Mouse (Mus musculus): ENCODE measurements at regions not wholly inside any gene's neighbourhood (a gene's known extent, or its start where the extent isn't known, plus 50 kb on each side); places are given as distances from the start of the nearest gene placed in this dataset.
"Not testable (repeated sequence)": the region's sequence is repeated elsewhere in the genome, so short reads cannot be mapped to it uniquely, and the experiment has no call there.

DNA sequence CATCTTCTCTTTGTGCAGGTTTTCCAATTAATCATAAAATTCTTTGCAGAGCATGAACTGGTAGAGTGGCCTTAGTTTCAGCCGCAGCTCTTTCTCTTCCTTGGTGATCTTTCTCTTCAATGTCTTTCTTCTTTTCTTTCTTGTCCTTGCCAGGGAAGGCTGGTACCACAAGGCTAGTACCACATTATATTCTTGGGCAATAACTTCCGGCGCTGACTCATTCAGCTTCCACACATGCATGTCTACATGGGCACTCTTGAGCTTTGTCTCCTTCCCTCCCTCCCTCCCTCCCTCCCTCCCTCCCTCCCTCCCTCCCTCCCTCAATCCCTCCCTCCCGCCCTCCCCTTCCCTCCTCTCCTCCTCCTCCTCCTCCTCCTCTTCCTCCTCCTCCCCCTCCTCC, 98.1 kb upstream of the Pwp1 start:
- H3K4me3 ChIP-seq (ENCODE audit: low read depth, low read length); H3K4me2 ChIP-seq (replicated peaks; ENCODE audit: low read depth, low read length); H3K9me3 ChIP-seq (ENCODE audit: control insufficient read depth, low read depth, low read length); H3K27me3 ChIP-seq (ENCODE audit: control insufficient read depth, insufficient read depth, low read length); H3K4me1 ChIP-seq (ENCODE audit: control insufficient read depth, insufficient read depth, low read length); H3K36me3 ChIP-seq (ENCODE audit: control insufficient read depth, insufficient read depth, low read length); H3K27ac ChIP-seq (ENCODE audit: low read length); H3K9ac ChIP-seq (replicated peaks; ENCODE audit: low read depth, low read length); ATAC-seq (ENCODE audit: insufficient number of reproducible peaks, insufficient read depth, low FRiP score, low read depth): not testable (repeated sequence)
- WGBS, result 97% methylated on average over 3 of the region's 4 CpGs

DNA sequence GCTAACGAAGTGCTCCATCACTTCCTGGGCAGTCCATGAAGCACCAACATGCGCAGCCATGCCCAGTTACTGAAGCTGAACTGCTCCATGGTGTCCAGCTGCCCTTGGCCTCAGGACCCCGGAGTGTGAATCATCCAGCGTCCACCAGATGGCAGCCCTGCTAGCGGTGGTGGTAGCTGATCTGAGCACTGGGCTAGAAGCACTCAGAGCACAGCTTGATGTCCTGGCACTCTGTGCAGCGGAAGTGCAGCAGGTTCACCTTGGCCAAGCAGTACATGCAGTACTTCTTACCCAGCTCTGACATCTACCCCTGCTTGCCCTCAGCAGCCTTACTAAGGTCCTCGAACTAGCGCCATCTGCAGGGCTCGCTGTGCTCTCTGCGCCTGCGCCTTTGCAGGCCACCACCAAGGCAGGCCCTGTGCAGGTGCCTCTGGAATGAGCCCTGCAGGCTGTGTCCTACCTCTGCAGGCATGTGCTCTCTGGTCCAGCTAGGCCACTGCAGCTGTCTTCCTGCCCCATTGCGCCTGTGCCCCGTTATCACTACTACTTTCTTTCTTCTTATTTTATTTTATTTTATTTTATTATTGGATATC, 97.4 kb upstream of the Pwp1 start:
- ATAC-seq (ENCODE audit: insufficient number of reproducible peaks, insufficient read depth, low FRiP score, low read depth); H3K4me1 ChIP-seq (ENCODE audit: control insufficient read depth, insufficient read depth, low read length); H3K27ac ChIP-seq (ENCODE audit: low read length); H3K9ac ChIP-seq (replicated peaks; ENCODE audit: low read depth, low read length); H3K9me3 ChIP-seq (ENCODE audit: control insufficient read depth, low read depth, low read length); H3K27me3 ChIP-seq (ENCODE audit: control insufficient read depth, insufficient read depth, low read length); H3K4me2 ChIP-seq (replicated peaks; ENCODE audit: low read depth, low read length); H3K36me3 ChIP-seq (ENCODE audit: control insufficient read depth, insufficient read depth, low read length); H3K4me3 ChIP-seq (ENCODE audit: low read depth, low read length): not testable (repeated sequence)
- 33% methylated on average over 10 of the region's 13 CpGs for WGBS

DNA sequence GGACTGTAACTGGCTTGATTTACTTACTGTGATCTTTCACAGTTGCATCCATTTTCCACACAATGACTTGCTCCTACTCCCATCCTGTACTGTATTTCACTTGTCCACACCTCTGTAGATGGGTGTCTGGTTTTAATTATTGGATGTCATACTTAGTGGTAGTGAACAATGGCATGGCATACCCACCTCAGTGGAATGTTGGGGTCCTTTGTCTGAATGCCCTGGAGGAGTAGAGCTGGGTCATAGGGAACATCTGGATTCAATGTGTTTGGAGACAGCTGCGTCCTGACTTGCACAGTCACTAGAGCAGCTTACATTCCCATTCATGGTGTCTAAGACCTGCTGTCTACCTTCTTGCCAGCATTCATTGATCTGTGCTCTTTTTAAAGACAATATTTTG, 91.5 kb upstream of the Pwp1 start:
- 72% methylated on average over 1 of the region's 1 CpGs for WGBS
- no peaks in the 10 kb centered on the region for H3K27me3 ChIP-seq (ENCODE audit: control insufficient read depth, insufficient read depth, low read length)
- H3K9ac ChIP-seq (replicated peaks; ENCODE audit: low read depth, low read length), result no peak overlapping the region
- no peak overlapping the region for H3K4me2 ChIP-seq (replicated peaks; ENCODE audit: low read depth, low read length)
- no peaks in the 10 kb centered on the region for H3K9me3 ChIP-seq (ENCODE audit: control insufficient read depth, low read depth, low read length)
- H3K36me3 ChIP-seq (ENCODE audit: control insufficient read depth, insufficient read depth, low read length), result no peaks in the 10 kb centered on the region
- H3K4me1 ChIP-seq (ENCODE audit: control insufficient read depth, insufficient read depth, low read length), result no peaks in the 10 kb centered on the region
- H3K4me3 ChIP-seq (ENCODE audit: low read depth, low read length), result no peak overlapping the region
- no peak overlapping the region for H3K27ac ChIP-seq (ENCODE audit: low read length)
- ATAC-seq (ENCODE audit: insufficient number of reproducible peaks, insufficient read depth, low FRiP score, low read depth), result no peak

- Histone ChIP-seq H3K4me1 (ENCODE audit: control insufficient read depth, insufficient read depth, low read length) (no peaks in the 10 kb centered on the region), H3K27me3 (ENCODE audit: control insufficient read depth, insufficient read depth, low read length) (no peaks in the 10 kb centered on the region), H3K4me3 (ENCODE audit: low read depth, low read length) (no peak overlapping the region), H3K4me2 (replicated peaks; ENCODE audit: low read depth, low read length) (no peak overlapping the region), H3K9ac (replicated peaks; ENCODE audit: low read depth, low read length) (no peak overlapping the region), H3K9me3 (ENCODE audit: control insufficient read depth, low read depth, low read length) (no peaks in the 10 kb centered on the region), H3K36me3 (ENCODE audit: control insufficient read depth, insufficient read depth, low read length) (no peaks in the 10 kb centered on the region), H3K27ac (ENCODE audit: low read length) (peak overlapping the region; percentile 4; the same call in 1 of the 2 replicates)
- 38% methylated on average over 3 of the region's 3 CpGs for WGBS
- peak; percentile 77 for ATAC-seq (ENCODE audit: insufficient number of reproducible peaks, insufficient read depth, low FRiP score, low read depth)
Observed at GRCm38 (mm10) chr10:85739008-85739407, 90.3 kb upstream of the Pwp1 start.

DNA sequence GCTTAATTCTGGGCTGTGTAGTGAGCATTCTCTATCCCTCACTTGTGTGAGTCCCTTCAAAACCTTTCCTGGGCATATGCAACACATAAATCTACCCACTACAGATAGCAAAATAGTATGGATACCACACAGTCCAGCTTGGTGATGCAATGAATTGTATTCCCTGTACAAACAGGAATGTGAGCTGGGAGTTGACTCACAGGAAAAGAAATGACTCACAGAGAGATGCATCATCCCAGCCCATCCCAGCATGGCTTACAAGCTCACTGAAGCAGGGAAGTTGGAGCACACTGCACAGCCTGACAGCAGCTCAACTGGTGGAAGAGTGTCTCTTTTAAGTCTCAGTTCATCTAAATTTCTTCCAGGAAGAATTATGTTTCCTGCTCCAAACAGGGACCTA, 89.7 kb upstream of the Pwp1 start:
- H3K36me3 ChIP-seq (ENCODE audit: control insufficient read depth, insufficient read depth, low read length); H3K9me3 ChIP-seq (ENCODE audit: control insufficient read depth, low read depth, low read length); H3K9ac ChIP-seq (replicated peaks; ENCODE audit: low read depth, low read length); H3K27ac ChIP-seq (ENCODE audit: low read length); ATAC-seq (ENCODE audit: insufficient number of reproducible peaks, insufficient read depth, low FRiP score, low read depth); H3K4me3 ChIP-seq (ENCODE audit: low read depth, low read length); H3K27me3 ChIP-seq (ENCODE audit: control insufficient read depth, insufficient read depth, low read length); H3K4me2 ChIP-seq (replicated peaks; ENCODE audit: low read depth, low read length); H3K4me1 ChIP-seq (ENCODE audit: control insufficient read depth, insufficient read depth, low read length): not testable (repeated sequence)

DNA sequence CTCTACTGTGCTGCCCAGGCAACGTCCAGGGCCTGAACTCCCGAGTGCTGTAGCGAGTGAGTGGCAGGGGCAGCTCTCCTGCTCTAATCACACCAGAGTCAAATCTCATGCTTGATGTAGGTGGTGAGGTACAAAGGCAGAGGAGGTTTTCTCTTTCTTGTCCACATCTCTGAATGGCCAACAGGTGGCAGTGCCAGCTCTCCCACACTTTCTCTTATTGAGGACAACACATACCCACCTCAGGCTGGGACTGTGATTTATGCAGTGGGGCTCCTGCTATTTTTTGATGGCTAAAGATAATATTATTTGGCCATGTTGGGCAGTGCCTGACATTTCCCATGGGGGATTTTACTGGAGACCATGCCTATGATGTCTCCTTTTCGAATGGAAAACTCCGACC, 87.3 kb upstream of the Pwp1 start:
- Histone ChIP-seq H3K27ac (ENCODE audit: low read length) (no peak overlapping the region), H3K4me3 (ENCODE audit: low read depth, low read length) (no peak overlapping the region), H3K27me3 (ENCODE audit: control insufficient read depth, insufficient read depth, low read length) (no peaks in the 10 kb centered on the region), H3K9ac (replicated peaks; ENCODE audit: low read depth, low read length) (no peak overlapping the region), H3K4me2 (replicated peaks; ENCODE audit: low read depth, low read length) (no peak overlapping the region), H3K36me3 (ENCODE audit: control insufficient read depth, insufficient read depth, low read length) (no peaks in the 10 kb centered on the region), H3K4me1 (ENCODE audit: control insufficient read depth, insufficient read depth, low read length) (no peaks in the 10 kb centered on the region), H3K9me3 (ENCODE audit: control insufficient read depth, low read depth, low read length) (no peaks in the 10 kb centered on the region)
- WGBS, result 66% methylated on average over 5 of the region's 5 CpGs
- ATAC-seq (ENCODE audit: insufficient number of reproducible peaks, insufficient read depth, low FRiP score, low read depth), result no peak

DNA sequence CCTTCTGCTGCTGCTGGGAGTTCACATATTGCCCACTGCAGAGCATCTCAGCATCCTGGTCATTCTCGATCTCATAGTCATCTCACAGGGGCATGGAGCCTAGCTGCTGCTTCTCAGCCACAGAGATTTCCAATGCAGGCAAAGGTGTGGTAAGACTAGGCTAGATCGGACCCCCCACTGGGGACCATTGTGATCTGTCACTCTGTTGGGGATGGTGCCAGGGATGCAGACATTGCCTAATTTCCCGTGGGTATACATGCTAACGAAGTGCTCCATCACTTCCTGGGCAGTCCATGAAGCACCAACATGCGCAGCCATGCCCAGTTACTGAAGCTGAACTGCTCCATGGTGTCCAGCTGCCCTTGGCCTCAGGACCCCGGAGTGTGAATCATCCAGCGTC, 83.9 kb upstream of the Pwp1 start:
- 70% methylated on average over 7 of the region's 7 CpGs for WGBS

DNA sequence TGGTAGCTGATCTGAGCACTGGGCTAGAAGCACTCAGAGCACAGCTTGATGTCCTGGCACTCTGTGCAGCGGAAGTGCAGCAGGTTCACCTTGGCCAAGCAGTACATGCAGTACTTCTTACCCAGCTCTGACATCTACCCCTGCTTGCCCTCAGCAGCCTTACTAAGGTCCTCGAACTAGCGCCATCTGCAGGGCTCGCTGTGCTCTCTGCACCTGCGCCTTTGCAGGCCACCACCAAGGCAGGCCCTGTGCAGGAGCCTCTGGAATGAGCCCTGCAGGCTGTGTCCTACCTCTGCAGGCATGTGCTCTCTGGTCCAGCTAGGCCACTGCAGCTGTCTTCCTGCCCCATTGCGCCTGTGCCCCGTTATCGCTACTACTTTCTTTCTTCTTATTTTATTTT, 83.5 kb upstream of the Pwp1 start:
- not testable (repeated sequence) for H3K27me3 ChIP-seq (ENCODE audit: control insufficient read depth, insufficient read depth, low read length); H3K4me2 ChIP-seq (replicated peaks; ENCODE audit: low read depth, low read length); H3K4me3 ChIP-seq (ENCODE audit: low read depth, low read length); H3K36me3 ChIP-seq (ENCODE audit: control insufficient read depth, insufficient read depth, low read length); H3K9ac ChIP-seq (replicated peaks; ENCODE audit: low read depth, low read length); H3K9me3 ChIP-seq (ENCODE audit: control insufficient read depth, low read depth, low read length); H3K4me1 ChIP-seq (ENCODE audit: control insufficient read depth, insufficient read depth, low read length); H3K27ac ChIP-seq (ENCODE audit: low read length)
- WGBS, result 37% methylated on average over 4 of the region's 8 CpGs
- 0 out of 2 replicates have a peak, but pooled peaks have one; percentile 28 for ATAC-seq (ENCODE audit: insufficient number of reproducible peaks, insufficient read depth, low FRiP score, low read depth)

More for the DNA sequence above, 83.9 kb upstream of the Pwp1 start:
- not testable (repeated sequence) for H3K4me1 ChIP-seq (ENCODE audit: control insufficient read depth, insufficient read depth, low read length); H3K4me3 ChIP-seq (ENCODE audit: low read depth, low read length); H3K9ac ChIP-seq (replicated peaks; ENCODE audit: low read depth, low read length); H3K27ac ChIP-seq (ENCODE audit: low read length); ATAC-seq (ENCODE audit: insufficient number of reproducible peaks, insufficient read depth, low FRiP score, low read depth); H3K9me3 ChIP-seq (ENCODE audit: control insufficient read depth, low read depth, low read length); H3K4me2 ChIP-seq (replicated peaks; ENCODE audit: low read depth, low read length); H3K27me3 ChIP-seq (ENCODE audit: control insufficient read depth, insufficient read depth, low read length); H3K36me3 ChIP-seq (ENCODE audit: control insufficient read depth, insufficient read depth, low read length)

DNA sequence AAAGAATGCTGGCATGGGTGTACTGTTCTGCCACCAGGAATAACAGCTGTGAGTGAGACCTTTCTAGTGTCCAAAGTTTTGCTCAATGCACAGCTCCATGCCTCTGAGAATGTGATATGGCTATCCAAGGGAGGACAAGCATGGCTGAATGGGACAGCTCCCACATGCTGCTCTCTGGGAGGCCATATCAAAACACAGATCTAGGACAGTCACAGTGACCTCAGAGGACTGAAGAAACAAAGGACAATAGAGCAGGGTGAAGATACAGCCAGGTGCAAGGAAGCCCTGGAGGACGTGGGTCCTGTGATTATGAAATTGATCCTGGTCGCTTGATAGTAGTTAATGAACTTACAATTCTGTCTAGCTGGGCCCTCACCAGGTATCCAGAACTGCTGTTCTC, 79.7 kb upstream of the Pwp1 start:
- not testable (repeated sequence) for H3K4me2 ChIP-seq (replicated peaks; ENCODE audit: low read depth, low read length); H3K4me3 ChIP-seq (ENCODE audit: low read depth, low read length); H3K27ac ChIP-seq (ENCODE audit: low read length); H3K36me3 ChIP-seq (ENCODE audit: control insufficient read depth, insufficient read depth, low read length); H3K4me1 ChIP-seq (ENCODE audit: control insufficient read depth, insufficient read depth, low read length); H3K9me3 ChIP-seq (ENCODE audit: control insufficient read depth, low read depth, low read length); ATAC-seq (ENCODE audit: insufficient number of reproducible peaks, insufficient read depth, low FRiP score, low read depth); H3K27me3 ChIP-seq (ENCODE audit: control insufficient read depth, insufficient read depth, low read length); H3K9ac ChIP-seq (replicated peaks; ENCODE audit: low read depth, low read length)
- 90% methylated on average over 2 of the region's 2 CpGs for WGBS

Measured in stomach, embryonic 14.5 days (tissue).